Mouse (Mus musculus) cortical plate, adult 2 months (tissue): ENCODE results near the gene Cd160.

Source experiments
- CTCF ChIP-seq: fragments of 200-500 bp; IDR thresholded peaks from 2 replicates; pipeline ENCODE4 v1.5.1; 2011; ENCODE audit warnings: mild to moderate bottlenecking, control low read depth, low read length; ENCODE audit not compliant: insufficient read depth; ENCODE audit errors: extremely low read depth
- POLR2A ChIP-seq: fragments of 200-500 bp; IDR thresholded peaks from 2 replicates; pipeline ENCODE4 v1.6.1; 2011; ENCODE audit warnings: mild to moderate bottlenecking, low read length, control low read depth; ENCODE audit not compliant: insufficient read depth; ENCODE audit errors: extremely low read depth

DNA sequence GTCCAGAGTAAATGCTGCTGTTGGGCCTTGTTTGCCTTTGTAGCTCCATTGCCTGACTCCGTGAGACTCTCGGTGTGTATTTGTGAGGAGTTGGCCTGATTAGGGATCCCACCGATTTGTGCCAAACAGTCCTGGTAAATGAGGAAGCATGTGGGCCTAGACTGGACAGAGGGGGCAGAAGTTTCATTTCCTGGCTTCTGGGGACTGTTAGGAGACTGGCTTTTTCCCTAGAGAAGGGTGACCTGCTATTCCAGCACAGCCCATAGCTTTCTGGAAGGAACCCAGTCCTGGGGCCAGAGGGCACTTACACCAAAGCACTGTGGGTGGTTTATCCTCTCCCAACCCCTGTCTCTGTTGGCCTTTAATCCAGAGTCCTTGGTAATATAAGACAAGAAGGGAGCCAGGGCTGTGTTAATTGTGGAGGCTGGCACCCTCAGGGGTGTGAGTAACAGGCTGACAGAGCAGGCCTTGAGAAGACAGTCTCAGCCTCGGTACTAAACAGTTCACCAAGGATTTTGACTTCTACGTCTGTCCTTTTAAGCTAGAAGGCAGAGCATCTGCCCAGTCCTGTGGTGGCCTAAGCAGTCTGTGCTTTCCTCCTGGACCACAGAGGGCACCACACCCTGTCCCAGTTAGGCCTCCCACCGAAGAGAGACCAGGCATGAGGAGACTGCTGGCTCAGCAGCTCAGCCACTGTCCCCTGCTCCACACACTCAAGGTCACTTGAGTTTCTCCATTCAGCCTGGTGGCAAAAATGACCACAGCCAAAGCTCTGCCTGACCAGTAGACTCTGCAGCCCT, 8.8 kb downstream of the Cd160 start:
- TF ChIP-seq CTCF, result no peak
- TF ChIP-seq POLR2A, result no peak
